Mouse (Mus musculus): ENCODE results near the gene Nostrin.

GRCm38 (mm10) chr2:69113829-69114547, 21.6 kb upstream of the Nostrin start:
- TF ChIP-seq ETS1 (conservative IDR thresholded peaks at IDR 0.05; ENCODE audit: low read depth, low read length) (no peak), NELFE (IDR thresholded peaks at IDR 0.05; ENCODE audit: low read depth, low read length) (no peak), POLR2A (IDR thresholded peaks at IDR 0.05; ENCODE audit: low read depth, low read length) (no peak), JUN (IDR thresholded peaks at IDR 0.05; ENCODE audit: insufficient read depth, low read depth, low read length) (no peak), CTCF (conservative IDR thresholded peaks at IDR 0.05 in 1 of 2, IDR thresholded peaks at IDR 0.05 in 1 of 2; ENCODE audit: low read depth in 2 of 2, low read length in 2 of 2) (no peak), ZC3H11A (IDR thresholded peaks at IDR 0.05; ENCODE audit: low read depth, low read length) (no peak), RAD21 (IDR thresholded peaks at IDR 0.05; ENCODE audit: low read depth, low read length) (no peak), KAT2A (IDR thresholded peaks at IDR 0.05; ENCODE audit: insufficient replicate concordance, low read length) (no peak), MEF2A (IDR thresholded peaks at IDR 0.05; ENCODE audit: borderline replicate concordance, low read depth, low read length) (no peak), E2F4 (IDR thresholded peaks at IDR 0.05; ENCODE audit: insufficient replicate concordance, low read depth, low read length) (no peak), PAX5 (IDR thresholded peaks at IDR 0.05; ENCODE audit: low read length) (no peak), ZKSCAN1 (IDR thresholded peaks at IDR 0.05; ENCODE audit: borderline replicate concordance, low read depth, low read length) (no peak), CHD1 (IDR thresholded peaks at IDR 0.05; ENCODE audit: low read depth, low read length) (no peak)

All from CH12.LX (cell line).